Mouse (Mus musculus) cortical plate, adult 2 months (tissue): Measurements from ENCODE around the gene Fars2.

Experiments
- CTCF ChIP-seq: fragments of 200-500 bp; IDR thresholded peaks from 2 replicates; pipeline ENCODE4 v1.5.1; 2011; ENCODE audit warnings: mild to moderate bottlenecking, control low read depth, low read length; ENCODE audit not compliant: insufficient read depth; ENCODE audit errors: extremely low read depth
- POLR2A ChIP-seq: fragments of 200-500 bp; IDR thresholded peaks from 2 replicates; pipeline ENCODE4 v1.6.1; 2011; ENCODE audit warnings: mild to moderate bottlenecking, low read length, control low read depth; ENCODE audit not compliant: insufficient read depth; ENCODE audit errors: extremely low read depth

- no peak for TF ChIP-seq CTCF
- TF ChIP-seq POLR2A, result no peak
Measured at GRCm38 (mm10) chr13:36430420-36431114, 313.4 kb downstream of the Fars2 start.
